Mouse (Mus musculus) erythroblast, embryonic 14.5 days (primary cell): ENCODE results near the gene Gp9.

ENCODE experiments used
- GATA1 ChIP-seq: IDR thresholded peaks from 2 replicates; pipeline ENCODE4 v1.6.1; 2012; ENCODE audit warnings: low read length, inconsistent platforms, mixed read lengths
- TAL1 ChIP-seq: IDR thresholded peaks from 3 replicates; pipeline ENCODE4 v1.6.1; 2012; ENCODE audit warnings: low read length, inconsistent platforms, mixed read lengths

- TF ChIP-seq TAL1 (no peak), GATA1 (no peak)
Observed at GRCm38 (mm10) chr6:87797321-87797720, 19.4 kb downstream of the Gp9 start.
